Mouse (Mus musculus) E14TG2a.4 (cell line): ENCODE results near the gene Zmpste24.

Experiments used
- CTCF ChIP-seq: conservative IDR thresholded peaks from 2 replicates; pipeline ENCODE4 v1.5.1; 2014; ENCODE audit warnings: low read length
- NANOG ChIP-seq: IDR thresholded peaks from 2 replicates; pipeline ENCODE4 v1.6.1; 2014; ENCODE audit warnings: borderline replicate concordance, low read length, mixed read lengths
- POU5F1 ChIP-seq: IDR thresholded peaks from 2 replicates; pipeline ENCODE4 v1.6.1; 2014; ENCODE audit warnings: low read length, borderline replicate concordance

DNA sequence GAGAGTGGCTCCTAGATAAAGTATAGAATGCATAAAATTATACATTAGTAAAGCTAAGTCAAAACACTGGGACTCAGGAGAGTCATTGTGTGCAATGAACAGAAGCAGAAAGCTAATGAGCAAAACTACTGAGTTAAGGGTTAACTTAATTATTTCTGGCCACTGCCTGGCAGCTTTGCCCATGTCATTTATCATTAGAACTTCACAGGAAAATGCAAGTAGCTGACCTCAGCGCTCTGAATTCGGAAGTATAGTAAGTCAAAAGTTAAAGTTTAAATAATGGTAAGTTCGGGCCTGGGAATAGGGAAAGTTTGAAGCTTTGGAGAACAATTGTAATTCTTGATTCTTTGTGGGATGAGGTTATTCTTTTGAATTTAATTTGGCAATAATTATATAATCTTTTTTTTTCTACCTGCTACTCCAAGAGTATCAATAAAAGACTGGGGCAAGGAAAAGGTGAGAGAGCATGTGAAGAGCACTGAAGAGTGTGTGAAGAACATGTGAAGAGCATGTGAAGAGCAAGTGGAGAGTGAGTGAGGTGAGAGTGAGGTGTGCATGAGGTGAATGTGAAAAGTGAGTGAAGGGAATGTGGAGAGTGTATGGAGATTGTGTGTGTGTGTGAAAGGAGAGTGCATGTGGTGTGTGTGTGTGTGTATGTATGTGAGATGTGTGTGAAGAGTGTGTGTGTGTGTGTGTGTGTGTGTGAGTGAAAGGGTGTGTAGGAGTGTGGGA, 20.0 kb downstream of the Zmpste24 start:
- TF ChIP-seq CTCF (no peak), NANOG (no peak), POU5F1 (no peak)
